Mouse (Mus musculus) myocyte (in vitro differentiated cells): ENCODE data around the gene Lefty1. TPM values are rescaled to one million over a fixed set of nuclear protein-coding genes. Genes with fewer than 3 reads are reported as not detected.
A peak's percentile ranks its signal among the peaks of the same experiment; 100 is the strongest.

Experiments
- H3K27me3 ChIP-seq: one replicate; pipeline ENCODE4 v1.6.1; 2011; ENCODE audit not compliant: control insufficient read depth, insufficient read depth, insufficient read length
- H3K36me3 ChIP-seq: one replicate; pipeline ENCODE4 v1.6.1; 2011; ENCODE audit not compliant: control insufficient read depth, insufficient read depth
- H3K4me2 ChIP-seq: one replicate; pipeline ENCODE4 v1.6.1; 2011; ENCODE audit warnings: low read depth, control low read depth
- H3K4me3 ChIP-seq: one replicate; pipeline ENCODE4 v1.5.1; 2011; ENCODE audit warnings: mild to moderate bottlenecking, control low read depth, moderate library complexity
- H3K79me2 ChIP-seq: one replicate; pipeline ENCODE4 v1.6.1; 2011; ENCODE audit not compliant: control insufficient read depth, insufficient read depth
- H3ac ChIP-seq: one replicate; pipeline ENCODE4 v1.6.1; 2011; ENCODE audit not compliant: control insufficient read depth, insufficient read length
- CEBPB ChIP-seq: IDR thresholded peaks from 2 replicates; pipeline ENCODE4 v1.6.1; 2011; ENCODE audit warnings: mild to moderate bottlenecking, moderate library complexity; ENCODE audit not compliant: poor library complexity, insufficient read depth, severe bottlenecking
- E2F4 ChIP-seq: IDR thresholded peaks from one replicate; pipeline ENCODE4 v1.6.1; 2011; ENCODE audit warnings: mild to moderate bottlenecking, control low read depth, moderate library complexity; ENCODE audit not compliant: insufficient read depth
- MAX ChIP-seq: IDR thresholded peaks from one replicate; pipeline ENCODE4 v1.6.1; 2011; ENCODE audit warnings: low read depth, mild to moderate bottlenecking, control low read depth
- MYOD1 ChIP-seq, 3 experiments: IDR thresholded peaks; one replicate each; pipeline ENCODE4 v1.6.1; 2011; ENCODE audit warnings: control low read depth in 2 of 3, low read depth in 2 of 3, mild to moderate bottlenecking in 2 of 3, moderate library complexity in 1 of 3; ENCODE audit not compliant: insufficient read length in 2 of 3, control insufficient read depth in 1 of 3
- MYOG ChIP-seq, 3 experiments: IDR thresholded peaks; one replicate each; pipeline ENCODE4 v1.6.1; 2011; ENCODE audit warnings: control low read depth in 2 of 3, low read depth in 2 of 3, mild to moderate bottlenecking in 2 of 3; ENCODE audit not compliant: insufficient read length in 2 of 3, control insufficient read depth in 1 of 3, insufficient read depth in 1 of 3
- POLR2A ChIP-seq: IDR thresholded peaks from one replicate; pipeline ENCODE4 v1.6.1; 2011; ENCODE audit warnings: low read depth, mild to moderate bottlenecking, control low read depth, moderate library complexity; ENCODE audit not compliant: insufficient read length
- POLR2AphosphoS2 ChIP-seq: IDR thresholded peaks from one replicate; pipeline ENCODE4 v1.6.1; 2011; ENCODE audit warnings: low read depth, control low read depth; ENCODE audit not compliant: insufficient read length
- REST ChIP-seq: IDR thresholded peaks from one replicate; pipeline ENCODE4 v1.6.1; 2011; ENCODE audit warnings: mild to moderate bottlenecking, control low read depth, moderate library complexity; ENCODE audit not compliant: insufficient read depth, insufficient read length
- SRF ChIP-seq: IDR thresholded peaks from one replicate; pipeline ENCODE4 v1.6.1; 2011; ENCODE audit warnings: low read depth; ENCODE audit not compliant: control insufficient read depth, insufficient read length
- TCF12 ChIP-seq: IDR thresholded peaks from one replicate; pipeline ENCODE4 v1.6.1; 2011; ENCODE audit warnings: mild to moderate bottlenecking, control low read depth; ENCODE audit not compliant: poor library complexity, insufficient read depth, severe bottlenecking
- TCF3 ChIP-seq: IDR thresholded peaks from one replicate; pipeline ENCODE4 v1.6.1; 2011; ENCODE audit warnings: low read depth, control low read depth; ENCODE audit not compliant: insufficient read length
- USF1 ChIP-seq: IDR thresholded peaks from one replicate; pipeline ENCODE4 v1.6.1; 2011; ENCODE audit warnings: low read depth, mild to moderate bottlenecking, control low read depth, moderate library complexity
- polyA plus RNA-seq: library from polyadenylated mRNA; unstranded; fragments of >200 nt; fragmentation: generic; extraction: Trizol; gene quantifications from one replicate; pipeline ENCODE4 v1.2.1, GENCODE M21; 2012; ENCODE audit warnings: missing spikeins

Lefty1 gene
- polyA plus RNA-seq, 1 experiment: 2.9 TPM

GRCm38 (mm10) chr1:180904039-180904814, 30.6 kb upstream of the Lefty1 start, which contains the start of gene Pycr2:
TSS of gene Pycr2 (plus strand) at chr1:180904293.
- TF ChIP-seq MYOD1 (IDR thresholded peaks at IDR 0.05; ENCODE audit: control insufficient read depth in 1 of 3, insufficient read length in 2 of 3, low read depth in 2 of 3) (no peak), POLR2A (peak; percentile 62), MYOG (IDR thresholded peaks at IDR 0.05; ENCODE audit: control insufficient read depth in 1 of 3, insufficient read depth in 1 of 3, insufficient read length in 2 of 3, low read depth in 2 of 3) (peak in 1 of 3 experiments; percentile 27), MAX (no peak), TCF12 (no peak), USF1 (peak; percentile 99), TCF3 (no peak), SRF (peak; percentile 86), POLR2AphosphoS2 (peak; percentile 73)
- H3K27me3 ChIP-seq: peaks cover 10% of the 10 kb centered on the region
- H3K4me2 ChIP-seq: peak within 1 kb of the TSS; percentile 95
- H3K79me2 ChIP-seq: peaks cover 17% of the 10 kb centered on the region
- peaks cover 3% of the 10 kb centered on the region for H3K36me3 ChIP-seq
- H3ac ChIP-seq: peak within 1 kb of the TSS; percentile 84
- peak within 1 kb of the TSS; percentile 64 for H3K4me3 ChIP-seq

GRCm38 (mm10) chr1:180904815-180905080, 30.1 kb upstream of the Lefty1 start:
- H3K36me3 ChIP-seq: peaks cover 3% of the 10 kb centered on the region
- peak overlapping the region; percentile 64 for H3K4me3 ChIP-seq
- H3ac ChIP-seq: peak overlapping the region; percentile 84
- H3K79me2 ChIP-seq: peaks cover 17% of the 10 kb centered on the region
- no peak for TF ChIP-seq SRF
- TF ChIP-seq TCF12: no peak
- no peak for TF ChIP-seq TCF3
- no peak for TF ChIP-seq E2F4
- no peak for TF ChIP-seq CEBPB
- TF ChIP-seq MYOD1 (IDR thresholded peaks at IDR 0.05; ENCODE audit: control insufficient read depth in 1 of 3, insufficient read length in 2 of 3, low read depth in 2 of 3): no peak
- TF ChIP-seq POLR2A: no peak
- no peak for TF ChIP-seq MYOG (IDR thresholded peaks at IDR 0.05; ENCODE audit: control insufficient read depth in 1 of 3, insufficient read depth in 1 of 3, insufficient read length in 2 of 3, low read depth in 2 of 3)
- TF ChIP-seq MAX: no peak
- no peak for TF ChIP-seq USF1
- TF ChIP-seq REST: no peak
- TF ChIP-seq POLR2AphosphoS2: no peak
- H3K4me2 ChIP-seq: peak overlapping the region; percentile 87
- peaks cover 5% of the 10 kb centered on the region for H3K27me3 ChIP-seq

GRCm38 (mm10) chr1:180905307-180905706, 29.5 kb upstream of the Lefty1 start:
- Histone ChIP-seq H3K4me2 (peak overlapping the region; percentile 87), H3K36me3 (peaks cover 3% of the 10 kb centered on the region), H3K4me3 (peak overlapping the region; percentile 64), H3K79me2 (peaks cover 17% of the 10 kb centered on the region), H3K27me3 (no peaks in the 10 kb centered on the region), H3ac (no peak overlapping the region)
- TF ChIP-seq TCF12: no peak
- no peak for TF ChIP-seq USF1
- no peak for TF ChIP-seq MAX
- TF ChIP-seq SRF: no peak
- TF ChIP-seq POLR2AphosphoS2: no peak
- no peak for TF ChIP-seq E2F4
- no peak for TF ChIP-seq CEBPB
- no peak for TF ChIP-seq MYOG (IDR thresholded peaks at IDR 0.05; ENCODE audit: control insufficient read depth in 1 of 3, insufficient read depth in 1 of 3, insufficient read length in 2 of 3, low read depth in 2 of 3)
- no peak for TF ChIP-seq POLR2A
- no peak for TF ChIP-seq REST
- TF ChIP-seq TCF3: no peak
- no peak for TF ChIP-seq MYOD1 (IDR thresholded peaks at IDR 0.05; ENCODE audit: control insufficient read depth in 1 of 3, insufficient read length in 2 of 3, low read depth in 2 of 3)

GRCm38 (mm10) chr1:180905876-180906275, 28.9 kb upstream of the Lefty1 start:
- Histone ChIP-seq H3K4me3 (no peak overlapping the region), H3K79me2 (peaks cover 17% of the 10 kb centered on the region), H3ac (no peak overlapping the region), H3K4me2 (no peak overlapping the region), H3K36me3 (peaks cover 3% of the 10 kb centered on the region), H3K27me3 (no peaks in the 10 kb centered on the region)
- TF ChIP-seq REST: no peak
- no peak for TF ChIP-seq POLR2AphosphoS2

GRCm38 (mm10) chr1:180906461-180907147, 28.2 kb upstream of the Lefty1 start:
- Histone ChIP-seq H3K79me2 (peaks cover 17% of the 10 kb centered on the region), H3K4me2 (no peak overlapping the region), H3ac (no peak overlapping the region), H3K27me3 (no peaks in the 10 kb centered on the region), H3K36me3 (peaks cover 3% of the 10 kb centered on the region), H3K4me3 (no peak overlapping the region)
- no peak for TF ChIP-seq TCF12
- TF ChIP-seq MYOD1 (IDR thresholded peaks at IDR 0.05; ENCODE audit: control insufficient read depth in 1 of 3, insufficient read length in 2 of 3, low read depth in 2 of 3): no peak
- no peak for TF ChIP-seq POLR2AphosphoS2
- no peak for TF ChIP-seq REST
- no peak for TF ChIP-seq SRF
- no peak for TF ChIP-seq POLR2A
- no peak for TF ChIP-seq TCF3
- TF ChIP-seq CEBPB: no peak
- TF ChIP-seq E2F4: no peak
- TF ChIP-seq MAX: no peak
- TF ChIP-seq USF1: no peak
- TF ChIP-seq MYOG (IDR thresholded peaks at IDR 0.05; ENCODE audit: control insufficient read depth in 1 of 3, insufficient read depth in 1 of 3, insufficient read length in 2 of 3, low read depth in 2 of 3): no peak
